Mouse (Mus musculus): Measurements from ENCODE around the gene Prr5. TPM values are rescaled to one million over a fixed set of nuclear protein-coding genes. Genes with fewer than 3 reads are reported as not detected.
"Not testable (repeated sequence)": the region's sequence is repeated elsewhere in the genome, so short reads cannot be mapped to it uniquely, and the experiment has no call there.

Gene Prr5
- polyA plus RNA-seq, 1 experiment from 2014 or later, result 10.9 TPM

GRCm38 (mm10) chr15:84723656-84724055 lies 54.2 kb downstream of the Prr5 start:
- not testable (repeated sequence) for DNase-seq (ENCODE audit: low spot score, missing footprints); H3K4me3 ChIP-seq (ENCODE audit: low read depth, low read length); H3K36me3 ChIP-seq (ENCODE audit: control insufficient read depth, insufficient read depth, low read length); H3K4me2 ChIP-seq; H3K9ac ChIP-seq (ENCODE audit: low read length); H3K9me3 ChIP-seq (ENCODE audit: control insufficient read depth, low read length); H3K27ac ChIP-seq (ENCODE audit: low read depth, low read length); ATAC-seq (ENCODE audit: low FRiP score)
- peaks cover 13% of the 10 kb centered on the region for H3K4me1 ChIP-seq (ENCODE audit: control insufficient read depth, insufficient read depth, low read length)
- 94% methylated on average over 1 of the region's 1 CpGs for WGBS
- H3K27me3 ChIP-seq (ENCODE audit: control insufficient read depth, insufficient read depth, low read length), result peaks cover 24% of the 10 kb centered on the region

GRCm38 (mm10) chr15:84724199-84724598 lies 54.8 kb downstream of the Prr5 start:
- H3K4me3 ChIP-seq (ENCODE audit: low read depth, low read length), result no peak overlapping the region
- no peak overlapping the region for H3K27ac ChIP-seq (ENCODE audit: low read depth, low read length)
- no peak overlapping the region for H3K9ac ChIP-seq (ENCODE audit: low read length)
- peaks cover 19% of the 10 kb centered on the region for H3K27me3 ChIP-seq (ENCODE audit: control insufficient read depth, insufficient read depth, low read length)
- DNase-seq (ENCODE audit: low spot score, missing footprints), result no peak
- H3K9me3 ChIP-seq (ENCODE audit: control insufficient read depth, low read length), result no peaks in the 10 kb centered on the region
- no peak overlapping the region for H3K4me2 ChIP-seq
- 68% methylated on average over 4 of the region's 4 CpGs for WGBS
- no peak for ATAC-seq (ENCODE audit: low FRiP score)
- peaks cover 13% of the 10 kb centered on the region for H3K4me1 ChIP-seq (ENCODE audit: control insufficient read depth, insufficient read depth, low read length)
- no peaks in the 10 kb centered on the region for H3K36me3 ChIP-seq (ENCODE audit: control insufficient read depth, insufficient read depth, low read length)

GRCm38 (mm10) chr15:84729685-84730084 lies 60.3 kb downstream of the Prr5 start:
- 82% methylated on average over 6 of the region's 6 CpGs for WGBS
- H3K9me3 ChIP-seq (ENCODE audit: control insufficient read depth, low read length), result no peaks in the 10 kb centered on the region
- ATAC-seq (ENCODE audit: low FRiP score), result no peak
- H3K4me2 ChIP-seq, result no peak overlapping the region
- no peak overlapping the region for H3K27ac ChIP-seq (ENCODE audit: low read depth, low read length)
- no peaks in the 10 kb centered on the region for H3K27me3 ChIP-seq (ENCODE audit: control insufficient read depth, insufficient read depth, low read length)
- no peak overlapping the region for H3K9ac ChIP-seq (ENCODE audit: low read length)
- H3K4me3 ChIP-seq (ENCODE audit: low read depth, low read length), result no peak overlapping the region
- no peak for DNase-seq (ENCODE audit: low spot score, missing footprints)
- H3K36me3 ChIP-seq (ENCODE audit: control insufficient read depth, insufficient read depth, low read length), result no peaks in the 10 kb centered on the region
- no peaks in the 10 kb centered on the region for H3K4me1 ChIP-seq (ENCODE audit: control insufficient read depth, insufficient read depth, low read length)

- no peaks in the 10 kb centered on the region for H3K36me3 ChIP-seq (ENCODE audit: control insufficient read depth, insufficient read depth, low read length)
- no peak overlapping the region for H3K27ac ChIP-seq (ENCODE audit: low read depth, low read length)
- no peak overlapping the region for H3K4me3 ChIP-seq (ENCODE audit: low read depth, low read length)
- no peak overlapping the region for H3K4me2 ChIP-seq
- no peak for ATAC-seq (ENCODE audit: low FRiP score)
- H3K9ac ChIP-seq (ENCODE audit: low read length), result no peak overlapping the region
- H3K4me1 ChIP-seq (ENCODE audit: control insufficient read depth, insufficient read depth, low read length), result no peaks in the 10 kb centered on the region
- no peaks in the 10 kb centered on the region for H3K9me3 ChIP-seq (ENCODE audit: control insufficient read depth, low read length)
- DNase-seq (ENCODE audit: low spot score, missing footprints), result no peak
- 77% methylated on average over 1 of the region's 1 CpGs for WGBS
- H3K27me3 ChIP-seq (ENCODE audit: control insufficient read depth, insufficient read depth, low read length), result no peaks in the 10 kb centered on the region
Observed at GRCm38 (mm10) chr15:84730893-84731292, 61.5 kb downstream of the Prr5 start.

- Histone ChIP-seq H3K27ac (ENCODE audit: low read depth, low read length) (no peak overlapping the region), H3K36me3 (ENCODE audit: control insufficient read depth, insufficient read depth, low read length) (no peaks in the 10 kb centered on the region), H3K4me2 (no peak overlapping the region), H3K27me3 (ENCODE audit: control insufficient read depth, insufficient read depth, low read length) (no peaks in the 10 kb centered on the region), H3K4me1 (ENCODE audit: control insufficient read depth, insufficient read depth, low read length) (no peaks in the 10 kb centered on the region), H3K9me3 (ENCODE audit: control insufficient read depth, low read length) (no peaks in the 10 kb centered on the region), H3K9ac (ENCODE audit: low read length) (no peak overlapping the region), H3K4me3 (ENCODE audit: low read depth, low read length) (no peak overlapping the region)
- no peak for DNase-seq (ENCODE audit: low spot score, missing footprints)
- ATAC-seq (ENCODE audit: low FRiP score), result no peak
- WGBS, result 76% methylated on average over 18 of the region's 18 CpGs
Observed at GRCm38 (mm10) chr15:84731676-84732424, 62.4 kb downstream of the Prr5 start.

GRCm38 (mm10) chr15:84732425-84732749 lies 63.0 kb downstream of the Prr5 start:
- no peak for DNase-seq (ENCODE audit: low spot score, missing footprints)
- no peak overlapping the region for H3K27ac ChIP-seq (ENCODE audit: low read depth, low read length)
- H3K36me3 ChIP-seq (ENCODE audit: control insufficient read depth, insufficient read depth, low read length), result no peaks in the 10 kb centered on the region
- 70% methylated on average over 4 of the region's 4 CpGs for WGBS
- no peak overlapping the region for H3K9ac ChIP-seq (ENCODE audit: low read length)
- H3K4me3 ChIP-seq (ENCODE audit: low read depth, low read length), result no peak overlapping the region
- no peak overlapping the region for H3K4me2 ChIP-seq
- no peaks in the 10 kb centered on the region for H3K9me3 ChIP-seq (ENCODE audit: control insufficient read depth, low read length)
- ATAC-seq (ENCODE audit: low FRiP score), result no peak
- no peaks in the 10 kb centered on the region for H3K27me3 ChIP-seq (ENCODE audit: control insufficient read depth, insufficient read depth, low read length)
- H3K4me1 ChIP-seq (ENCODE audit: control insufficient read depth, insufficient read depth, low read length), result no peaks in the 10 kb centered on the region

- Histone ChIP-seq H3K9ac (ENCODE audit: low read length) (no peak overlapping the region), H3K27me3 (ENCODE audit: control insufficient read depth, insufficient read depth, low read length) (no peaks in the 10 kb centered on the region), H3K9me3 (ENCODE audit: control insufficient read depth, low read length) (no peaks in the 10 kb centered on the region), H3K27ac (ENCODE audit: low read depth, low read length) (no peak overlapping the region), H3K4me2 (no peak overlapping the region), H3K4me1 (ENCODE audit: control insufficient read depth, insufficient read depth, low read length) (no peaks in the 10 kb centered on the region), H3K4me3 (ENCODE audit: low read depth, low read length) (no peak overlapping the region), H3K36me3 (ENCODE audit: control insufficient read depth, insufficient read depth, low read length) (no peaks in the 10 kb centered on the region)
- DNase-seq (ENCODE audit: low spot score, missing footprints), result peak; percentile 56
- 80% methylated on average over 11 of the region's 11 CpGs for WGBS
- ATAC-seq (ENCODE audit: low FRiP score), result no peak
Observed at GRCm38 (mm10) chr15:84736346-84736993, 67.0 kb downstream of the Prr5 start.

GRCm38 (mm10) chr15:84736994-84737346 lies 67.5 kb downstream of the Prr5 start:
- Histone ChIP-seq H3K4me2 (no peak overlapping the region), H3K36me3 (ENCODE audit: control insufficient read depth, insufficient read depth, low read length) (no peaks in the 10 kb centered on the region), H3K27ac (ENCODE audit: low read depth, low read length) (no peak overlapping the region), H3K4me3 (ENCODE audit: low read depth, low read length) (no peak overlapping the region), H3K9ac (ENCODE audit: low read length) (no peak overlapping the region), H3K9me3 (ENCODE audit: control insufficient read depth, low read length) (no peaks in the 10 kb centered on the region), H3K4me1 (ENCODE audit: control insufficient read depth, insufficient read depth, low read length) (no peaks in the 10 kb centered on the region), H3K27me3 (ENCODE audit: control insufficient read depth, insufficient read depth, low read length) (no peaks in the 10 kb centered on the region)
- WGBS, result 52% methylated on average over 2 of the region's 4 CpGs
- DNase-seq (ENCODE audit: low spot score, missing footprints), result peak; percentile 79
- ATAC-seq (ENCODE audit: low FRiP score), result no peak

GRCm38 (mm10) chr15:84738246-84738645 lies 68.8 kb downstream of the Prr5 start:
- ATAC-seq (ENCODE audit: low FRiP score) (no peak), DNase-seq (ENCODE audit: low spot score, missing footprints) (peak; percentile 78)
- Histone ChIP-seq H3K27ac (ENCODE audit: low read depth, low read length) (no peak overlapping the region), H3K36me3 (ENCODE audit: control insufficient read depth, insufficient read depth, low read length) (no peaks in the 10 kb centered on the region), H3K4me3 (ENCODE audit: low read depth, low read length) (no peak overlapping the region), H3K9ac (ENCODE audit: low read length) (no peak overlapping the region), H3K4me1 (ENCODE audit: control insufficient read depth, insufficient read depth, low read length) (no peaks in the 10 kb centered on the region), H3K9me3 (ENCODE audit: control insufficient read depth, low read length) (no peaks in the 10 kb centered on the region), H3K27me3 (ENCODE audit: control insufficient read depth, insufficient read depth, low read length) (no peaks in the 10 kb centered on the region), H3K4me2 (no peak overlapping the region)
- 87% methylated on average over 7 of the region's 7 CpGs for WGBS

All from midbrain, embryonic 11.5 days (tissue).